ENCODE assay signal across 15 mouse cellular contexts in genomic region chr9:14304262-14304968, GRCm38 (mm10). TPM values are rescaled to one million over a fixed set of nuclear protein-coding genes. Genes with fewer than 3 reads are reported as not detected.
DNase-seq lines count a peak whose midpoint lies in the region; ATAC-seq and TF ChIP-seq lines count a peak whose summit lies in the region.
"Had no signal": no experiment of that assay in that cellular context is flagged by ENCODE, and none has a peak within 500 bp of the region (broad histone marks: within the 10 kb centered on the region; RNA-seq: fewer than 3 reads in every experiment).

No protein-coding gene starts in this region.

- no peak overlapping the region for H3K9ac ChIP-seq in midbrain, embryonic 12.5 days (replicated peaks)
- no peak overlapping the region for H3K9ac ChIP-seq in liver, embryonic 12.5 days
- H3K9ac ChIP-seq: lung, embryonic 15.5 days had no signal

- no peak overlapping the region for H3K4me2 ChIP-seq in midbrain, embryonic 12.5 days (replicated peaks)
- H3K4me2 ChIP-seq in liver, embryonic 12.5 days = no peak overlapping the region
- H3K4me2 ChIP-seq: lung, embryonic 15.5 days had no signal

- peaks cover 12% of the 10 kb centered on the region for H3K4me1 ChIP-seq in hindbrain, embryonic 10.5 days (replicated peaks)
- peaks cover 18% of the 10 kb centered on the region for H3K4me1 ChIP-seq in midbrain, embryonic 12.5 days
- no peaks in the 10 kb centered on the region for H3K4me1 ChIP-seq in liver, embryonic 12.5 days

- WGBS in hindbrain, embryonic 10.5 days = 47% methylated on average over 9 of the region's 9 CpGs
- WGBS in midbrain, embryonic 12.5 days = 36% methylated on average over 9 of the region's 9 CpGs
- 65% methylated on average over 9 of the region's 9 CpGs for WGBS in liver, embryonic 12.5 days (ENCODE audit: insufficient replicate concordance)

- H3K27ac ChIP-seq in layer of hippocampus, adult 2 months = peak overlapping the region; percentile 28; the same call in 1 of the 2 replicates
- peak overlapping the region; percentile 53 for H3K27ac ChIP-seq in hindbrain, embryonic 10.5 days
- 0 out of 2 replicates have a peak overlapping the region, but pooled peaks have one; percentile 1 for H3K27ac ChIP-seq in midbrain, embryonic 12.5 days (replicated peaks)
- H3K27ac ChIP-seq in liver, embryonic 12.5 days = no peak overlapping the region
- H3K27ac ChIP-seq: lung, embryonic 15.5 days; stomach, postnatal 0 days had no signal

- H3K4me3 ChIP-seq in layer of hippocampus, adult 2 months = no peak overlapping the region
- H3K4me3 ChIP-seq in hindbrain, embryonic 10.5 days = no peak overlapping the region
- H3K4me3 ChIP-seq in midbrain, embryonic 12.5 days = no peak overlapping the region
- H3K4me3 ChIP-seq in liver, embryonic 12.5 days = no peak overlapping the region
- H3K4me3 ChIP-seq: lung, embryonic 15.5 days had no signal

- peak; percentile 72 for ATAC-seq in midbrain, embryonic 12.5 days (ENCODE audit: low FRiP score, low read depth)
- no peak for ATAC-seq in liver, embryonic 12.5 days
- ATAC-seq in inflammation-experienced regulatory T-cells, adult 6 months = no peak

- H3K27me3 ChIP-seq in hindbrain, embryonic 10.5 days (ENCODE audit: insufficient read depth, poor library complexity, severe bottlenecking) = no peaks in the 10 kb centered on the region
- no peaks in the 10 kb centered on the region for H3K27me3 ChIP-seq in midbrain, embryonic 12.5 days
- no peaks in the 10 kb centered on the region for H3K27me3 ChIP-seq in liver, embryonic 12.5 days (replicated peaks)
- H3K27me3 ChIP-seq: lung, embryonic 15.5 days had no signal

- no peak for DNase-seq in layer of hippocampus, adult 2 months (ENCODE audit: low spot score in 2 of 2)
- no peak for DNase-seq in layer of hippocampus, adult 11-12 months (ENCODE audit: low spot score)
- DNase-seq in hindbrain, embryonic 10.5 days (ENCODE audit: low spot score) = peak; percentile 22
- no peak for DNase-seq in thymus, postnatal 0 days (ENCODE audit: low spot score)
- DNase-seq in heart, postnatal 36 days = no peak
- DNase-seq: adrenal gland, adult 2 months; cerebellum, postnatal 10 days; kidney, adult 2 months; liver; thymus, postnatal 36 days had no signal

- TF ChIP-seq CTCF in layer of hippocampus, adult 2 months (conservative IDR thresholded peaks at IDR 0.05) = no peak

- H3K9me3 ChIP-seq in hindbrain, embryonic 10.5 days = no peaks in the 10 kb centered on the region
- no peaks in the 10 kb centered on the region for H3K9me3 ChIP-seq in midbrain, embryonic 12.5 days
- H3K9me3 ChIP-seq in liver, embryonic 12.5 days (replicated peaks) = no peaks in the 10 kb centered on the region
- H3K9me3 ChIP-seq: lung, embryonic 15.5 days had no signal

- H3K36me3 ChIP-seq in hindbrain, embryonic 10.5 days = peaks cover 13% of the 10 kb centered on the region
- H3K36me3 ChIP-seq in midbrain, embryonic 12.5 days = peaks cover 16% of the 10 kb centered on the region; the same call in 1 of the 2 replicates
- no peaks in the 10 kb centered on the region for H3K36me3 ChIP-seq in liver, embryonic 12.5 days

- intact Hi-C loops in heart, postnatal 36 days (cut with DNase I) = no loop called here

RNA-seq across cellular contexts. Expression of gene Sesn3, which starts 29.5 kb away (rescaled TPM):
- 10 to 100 TPM; 66.8 TPM for total RNA-seq in layer of hippocampus, adult 2 months (2021)
- polyA plus RNA-seq in hindbrain, embryonic 10.5 days (2016; fragmentation: Nextera tagmentation; extraction: Ambion mirVana) = 13.4 and 16.9 TPM in 2 replicates
- polyA plus RNA-seq in midbrain, embryonic 12.5 days (2016; fragmentation: Nextera tagmentation; extraction: Ambion mirVana) = 20.1 and 25.0 TPM in 2 replicates
- polyA plus RNA-seq in thymus, postnatal 0 days (2015; fragmentation: Nextera tagmentation; extraction: Ambion mirVana) = 18.8 and 19.3 TPM in 2 replicates
- total RNA-seq in heart, postnatal 36 days (2021) = 10 to 100 TPM; 23.3 to 25.0 TPM
- polyA plus RNA-seq in liver, embryonic 12.5 days (2016; fragmentation: Nextera tagmentation; extraction: Ambion mirVana) = 1.8 and 2.4 TPM in 2 replicates
- 10 to 100 TPM; 15.5 to 29.8 (median 28.9) TPM for polyA plus RNA-seq in inflammation-experienced regulatory T-cells, adult 6 months (2017; shearing (Covaris generic))
